Mouse (Mus musculus) stomach, postnatal 0 days (tissue): Measurements from ENCODE around the gene Olfr961. TPM values are rescaled to one million over a fixed set of nuclear protein-coding genes. Genes with fewer than 3 reads are reported as not detected.

Experiments used
- ATAC-seq: fragments of 200-750 bp; cut with Nextera tagmentation; 2 replicates; pipeline ENCODE4 v1.8.0; 2017; ENCODE audit not compliant: low FRiP score, low TSS enrichment
- DNase-seq: peaks from one replicate; pipeline ENCODE4 v3.0.0-alpha.2; 2016; ENCODE audit warnings: low spot score
- H3K27ac ChIP-seq: fragments of 300-500 bp; sonication (generic); replicated peaks from 2 replicates; pipeline ENCODE4 v1.5.1; 2014; ENCODE audit warnings: mild to moderate bottlenecking, control low read depth
- H3K27me3 ChIP-seq: fragments of 300-500 bp; sonication (generic); 2 replicates; pipeline ENCODE4 v1.6.1; 2014; ENCODE audit warnings: low read length; ENCODE audit not compliant: control insufficient read depth, insufficient read depth
- H3K36me3 ChIP-seq: fragments of 300-500 bp; sonication (generic); 2 replicates; pipeline ENCODE4 v1.6.1; 2014; ENCODE audit warnings: low read length, mixed read lengths; ENCODE audit not compliant: control insufficient read depth, insufficient read depth
- H3K4me1 ChIP-seq: fragments of 300-500 bp; sonication (generic); replicated peaks from 2 replicates; pipeline ENCODE4 v1.6.1; 2014; ENCODE audit warnings: antibody characterized with exemption; ENCODE audit not compliant: control insufficient read depth, insufficient read depth
- H3K4me2 ChIP-seq: fragments of 300-500 bp; sonication (generic); replicated peaks from 2 replicates; pipeline ENCODE4 v1.6.1; 2014; ENCODE audit warnings: low read depth, mild to moderate bottlenecking, control low read depth, moderate library complexity
- H3K4me3 ChIP-seq: fragments of 300-500 bp; sonication (generic); 2 replicates; pipeline ENCODE4 v1.5.1; 2014; ENCODE audit warnings: low read depth, low read length, control low read depth
- H3K9ac ChIP-seq: fragments of 300-500 bp; sonication (generic); 2 replicates; pipeline ENCODE4 v1.6.1; 2014; ENCODE audit warnings: mild to moderate bottlenecking, low read length, control low read depth, mixed read lengths
- H3K9me3 ChIP-seq: fragments of 300-500 bp; sonication (generic); 2 replicates; pipeline ENCODE4 v1.6.1; 2016; ENCODE audit warnings: low read length; ENCODE audit not compliant: control insufficient read depth
- CTCF ChIP-seq: IDR thresholded peaks from 2 replicates; pipeline ENCODE4 v1.5.1; 2016; ENCODE audit warnings: antibody characterized with exemption, low read depth, mild to moderate bottlenecking, moderate library complexity
- EP300 ChIP-seq: optimal IDR thresholded peaks from 2 replicates; pipeline ENCODE3; 2016; ENCODE audit warnings: antibody characterized with exemption
- WGBS: fragments of 180-500 bp; shearing (Covaris S2); extraction: QIAGEN DNeasy Blood & Tissue Kit; methylation state at CpG from one replicate; pipeline ENCODE4 v1.1.7; 2014; 5-methylcytosine and 5-hydroxymethylcytosine counted together
- polyA plus RNA-seq: library from polyadenylated mRNA; unstranded; fragments of >200 nt; fragmentation: Nextera tagmentation; extraction: Ambion mirVana; gene quantifications from 2 replicates; pipeline ENCODE4 v1.2.1, GENCODE M21; 2015

The Olfr961 gene
- polyA plus RNA-seq, 1 experiment from 2014 or later: not detected

- no peak for DNase-seq
- Histone ChIP-seq H3K36me3 (no peaks in the 10 kb centered on the region), H3K27me3 (no peaks in the 10 kb centered on the region), H3K4me1 (no peaks in the 10 kb centered on the region), H3K4me2 (no peak overlapping the region), H3K9me3 (no peaks in the 10 kb centered on the region), H3K27ac (no peak overlapping the region), H3K9ac (no peak overlapping the region), H3K4me3 (no peak overlapping the region)
- 66% methylated on average over 2 of the region's 2 CpGs for WGBS
- TF ChIP-seq EP300 (no peak), CTCF (no peak)
- no peak for ATAC-seq
These were observed 34.4 kb downstream of the Olfr961 start for GRCm38 (mm10) chr9:39679280-39679679.

Other genes starting within 250 kb of the Olfr961 start
- gene Olfr952, start 217.9 kb upstream of the Olfr961 start, polyA plus RNA-seq: not detected in 2 replicates
- gene Olfr954, start 188.4 kb upstream of the Olfr961 start, polyA plus RNA-seq: 0.02 TPM in 1 of 2 replicates, not detected in the other
- not detected in 2 replicates for gene Olfr955, start 173.1 kb upstream of the Olfr961 start, polyA plus RNA-seq
- gene Olfr44, start 151.1 kb upstream of the Olfr961 start, polyA plus RNA-seq: not detected in 2 replicates
- not detected in 2 replicates for gene Olfr957, start 129.3 kb upstream of the Olfr961 start, polyA plus RNA-seq
- gene Olfr958, start 91.0 kb upstream of the Olfr961 start, polyA plus RNA-seq: not detected in 2 replicates
- gene Olfr959, start 69.5 kb upstream of the Olfr961 start, polyA plus RNA-seq: not detected in 2 replicates
- 10.6 and 12.5 TPM in 2 replicates for gene AW551984, start 40.7 kb upstream of the Olfr961 start, polyA plus RNA-seq
- not detected in 2 replicates for gene Olfr148, start 34.4 kb upstream of the Olfr961 start, polyA plus RNA-seq
- not detected in 2 replicates for gene Olfr960, start 23.7 kb upstream of the Olfr961 start, polyA plus RNA-seq
- not detected in 2 replicates for gene Olfr963, start 22.1 kb downstream of the Olfr961 start, polyA plus RNA-seq
- not detected in 2 replicates for gene Olfr149, start 62.0 kb downstream of the Olfr961 start, polyA plus RNA-seq
- gene Olfr965, start 66.3 kb downstream of the Olfr961 start, polyA plus RNA-seq: not detected in 2 replicates
- not detected in 2 replicates for gene Olfr150, start 85.9 kb downstream of the Olfr961 start, polyA plus RNA-seq
- not detected in 2 replicates for gene Olfr967, start 101.2 kb downstream of the Olfr961 start, polyA plus RNA-seq
- not detected in 2 replicates for gene Olfr968, start 138.2 kb downstream of the Olfr961 start, polyA plus RNA-seq
- not detected in 2 replicates for gene Olfr969, start 145.9 kb downstream of the Olfr961 start, polyA plus RNA-seq
- not detected in 2 replicates for gene Olfr970, start 163.8 kb downstream of the Olfr961 start, polyA plus RNA-seq
- gene Olfr971, start 191.8 kb downstream of the Olfr961 start, polyA plus RNA-seq: not detected in 2 replicates
- not detected in 2 replicates for gene Olfr972, start 221.3 kb downstream of the Olfr961 start, polyA plus RNA-seq